Mouse (Mus musculus) c-Kit-positive CD71-positive TER-119-negative erythroid progenitor cells, embryonic 14.5 days (primary cell): ENCODE measurements around the gene Atp6v1f.

Experiments
- DNase-seq: peaks from one replicate; pipeline ENCODE4 v3.0.0-alpha.2; 2013; ENCODE audit warnings: low read depth

Gene Atp6v1f

DNA sequence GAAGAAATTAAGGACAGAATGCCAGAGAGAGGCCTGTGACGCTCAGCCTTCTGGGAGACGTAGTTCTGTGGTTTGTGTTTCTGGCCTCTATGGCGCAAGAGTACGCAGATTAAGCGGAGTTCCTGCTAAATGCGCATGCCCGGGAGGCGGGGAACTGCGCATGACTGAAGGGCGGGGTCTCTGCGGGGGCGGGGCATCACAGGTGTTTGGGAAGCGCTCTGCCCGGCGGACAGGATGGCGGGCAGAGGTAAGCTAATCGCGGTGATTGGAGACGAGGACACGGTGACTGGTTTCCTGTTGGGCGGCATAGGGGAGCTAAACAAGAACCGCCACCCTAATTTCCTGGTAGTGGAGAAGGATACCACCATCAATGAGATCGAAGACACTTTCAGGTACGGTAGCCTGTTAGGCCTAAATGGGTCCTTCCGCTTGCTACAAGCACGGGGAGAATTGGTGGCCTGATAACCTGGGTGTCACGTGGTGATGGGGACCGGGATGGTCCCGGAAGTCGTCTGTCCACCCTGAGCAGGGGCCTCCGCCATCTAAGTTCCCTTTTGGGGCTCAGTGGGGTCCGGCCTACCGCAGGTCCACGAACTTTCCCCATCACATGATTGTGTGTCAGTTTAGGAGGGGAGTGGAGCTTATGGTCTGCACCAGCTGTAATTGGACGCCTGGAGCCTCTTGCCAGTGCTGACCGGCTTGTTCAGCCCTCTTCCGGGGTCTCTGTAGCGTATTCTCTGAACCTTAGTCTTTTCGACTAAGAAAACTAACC lies at the start of gene Atp6v1f:
TSS of gene Atp6v1f (plus strand) at position 136 of the 772 bp plus-strand sequence.
- DNase-seq, result peak; percentile 89

DNA sequence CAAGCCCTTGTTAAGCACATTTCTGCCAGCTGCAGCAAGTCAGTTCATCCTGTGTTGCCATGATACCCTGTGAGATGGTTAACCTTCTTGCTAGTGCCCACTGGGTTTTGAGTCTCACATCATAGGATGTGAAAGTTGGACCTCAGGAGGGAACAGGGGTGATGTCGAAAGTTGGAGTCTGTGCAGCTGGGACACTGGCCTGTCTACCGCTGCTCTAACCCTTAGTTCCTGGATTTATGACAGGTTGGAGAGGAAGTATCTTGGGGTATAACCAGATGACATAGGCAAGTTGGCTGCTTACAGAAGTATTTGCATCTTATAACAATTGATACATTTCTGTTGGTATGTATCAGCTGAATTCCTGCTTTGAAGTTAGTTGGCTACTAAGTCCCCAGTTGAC lies 46.9 kb upstream of the Atp6v1f start:
- DNase-seq, result no peak

DNA sequence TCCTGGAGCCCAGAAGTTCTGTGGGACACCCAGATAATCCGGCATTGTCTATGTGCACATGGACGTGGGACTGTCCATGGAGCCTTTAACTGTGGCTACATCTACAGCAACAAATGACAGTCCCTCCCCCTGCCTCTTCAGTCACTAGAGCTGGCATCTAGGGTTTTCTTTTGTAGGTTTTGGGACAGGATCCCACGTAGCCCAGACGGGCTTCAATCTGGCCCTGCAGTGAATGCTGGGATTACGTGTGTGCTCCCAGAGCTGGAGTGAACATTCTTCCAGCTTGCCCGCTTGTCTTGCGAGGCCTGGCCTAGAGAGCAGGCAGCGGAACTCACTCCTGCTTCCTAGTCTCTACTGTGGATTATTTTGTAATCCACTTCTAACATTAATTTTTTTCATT lies 42.4 kb upstream of the Atp6v1f start:
- no peak for DNase-seq

DNA sequence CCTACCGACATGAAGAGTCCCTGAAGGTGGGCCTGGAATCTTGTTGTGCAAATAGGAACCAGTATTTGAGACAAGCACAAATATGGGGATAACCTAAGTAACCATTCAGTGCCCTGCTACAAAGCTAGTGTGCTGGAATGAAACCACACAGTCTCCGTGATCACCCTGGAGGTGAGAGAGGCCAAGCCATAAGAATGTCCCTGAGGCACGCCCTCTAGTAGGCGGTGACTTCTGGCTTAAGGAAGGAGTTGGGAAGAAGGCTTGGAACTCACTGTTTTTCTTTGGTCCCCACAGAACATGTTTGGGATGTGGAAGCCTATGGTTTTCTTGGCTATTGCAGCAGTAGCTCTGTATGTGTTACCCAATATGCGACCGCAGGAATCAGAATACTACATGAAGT lies 41.2 kb upstream of the Atp6v1f start:
- DNase-seq, result no peak

DNA sequence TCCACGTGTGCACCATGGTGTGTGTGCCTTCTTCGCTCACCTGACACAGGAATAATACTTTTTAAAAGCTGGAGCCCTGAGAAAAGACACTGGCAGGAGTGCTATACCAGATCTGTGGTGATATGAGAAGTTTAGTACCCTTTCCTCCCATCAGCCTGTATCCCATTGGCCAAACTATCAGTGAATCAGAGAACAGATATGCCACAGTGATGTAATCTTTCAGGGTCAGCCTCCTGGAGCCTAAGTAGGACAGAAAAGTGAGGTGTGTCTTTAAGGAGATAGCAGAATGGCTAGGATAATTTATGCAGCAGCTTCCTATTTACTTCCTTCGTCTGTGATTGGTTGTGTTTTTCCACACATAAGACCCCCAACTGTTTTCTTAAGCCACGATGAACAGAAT lies 39.3 kb upstream of the Atp6v1f start:
- no peak for DNase-seq

DNA sequence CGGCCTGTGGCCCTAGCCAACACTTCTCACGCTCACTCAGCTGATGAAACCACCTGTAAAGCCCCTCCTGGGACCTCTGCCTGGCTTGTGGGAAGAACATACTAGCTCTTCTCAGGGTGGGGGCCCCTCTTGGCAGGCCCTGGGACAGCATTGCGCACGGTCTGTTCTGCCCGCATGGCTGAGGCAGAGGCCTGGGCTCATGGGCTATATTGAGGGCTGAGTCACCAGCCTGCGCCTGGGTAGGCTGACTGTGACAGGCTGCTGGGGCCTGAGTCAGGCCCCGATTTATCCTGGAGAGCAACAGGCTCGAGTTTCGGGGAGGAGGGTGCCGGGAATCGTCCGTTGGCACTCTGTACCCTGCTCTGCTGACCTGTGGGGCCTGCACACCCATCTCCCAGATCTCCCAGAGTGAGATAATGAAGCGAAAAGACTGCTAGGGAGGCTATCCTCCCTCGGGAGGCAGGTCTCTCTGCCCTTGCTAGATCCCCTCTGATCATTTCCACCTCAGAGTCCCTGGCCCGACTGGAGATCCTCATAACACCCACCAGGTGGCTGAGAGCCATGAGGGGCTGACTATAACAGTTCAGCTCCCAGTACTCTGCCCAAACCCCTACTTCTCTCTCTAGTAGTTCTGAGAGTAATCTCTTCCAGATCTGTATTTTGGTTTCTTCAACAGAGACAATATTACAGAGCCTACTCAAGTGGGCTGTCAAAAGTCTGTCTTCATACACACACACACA lies 36.7 kb upstream of the Atp6v1f start:
- no peak for DNase-seq

DNA sequence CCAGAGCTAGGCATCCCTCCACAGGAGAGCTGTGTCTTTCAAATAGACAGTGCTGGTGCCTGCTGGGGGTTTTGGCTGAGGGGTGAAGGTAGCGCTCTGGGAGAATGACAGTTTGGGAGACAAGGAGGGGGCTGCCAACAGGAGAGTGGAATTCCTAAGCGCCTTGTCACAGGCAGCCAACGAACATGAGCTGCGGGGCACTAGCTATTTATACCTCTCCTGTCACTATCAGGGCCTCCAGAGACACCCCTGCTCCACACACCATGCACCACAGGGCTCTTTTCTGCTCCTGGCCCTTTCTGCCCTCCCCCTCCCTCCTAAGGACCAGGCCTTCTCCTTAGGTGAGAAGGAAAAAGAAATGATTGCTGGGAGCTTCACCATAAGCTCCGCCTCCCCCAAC lies 36.0 kb upstream of the Atp6v1f start:
- DNase-seq, result no peak

DNA sequence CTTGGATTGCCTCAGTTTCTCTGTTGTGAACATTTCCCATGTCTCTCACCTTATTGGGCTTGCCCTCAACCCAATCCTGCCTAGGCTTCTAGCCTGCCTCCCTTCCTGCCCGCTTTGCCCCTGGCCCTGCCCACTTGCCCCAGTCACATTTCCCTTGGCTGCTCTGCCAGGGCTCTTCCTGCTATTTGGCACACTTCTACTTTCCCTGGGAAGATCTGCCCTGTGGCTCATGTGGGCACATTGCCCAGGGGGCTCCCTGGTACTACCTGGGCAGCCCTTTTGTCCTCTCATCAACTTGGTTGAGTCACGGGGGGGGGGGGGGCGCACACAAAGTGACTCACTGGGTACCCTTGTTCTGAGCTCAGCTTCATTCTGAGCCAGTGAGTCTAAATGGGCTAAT lies 35.4 kb upstream of the Atp6v1f start:
- no peak for DNase-seq

DNA sequence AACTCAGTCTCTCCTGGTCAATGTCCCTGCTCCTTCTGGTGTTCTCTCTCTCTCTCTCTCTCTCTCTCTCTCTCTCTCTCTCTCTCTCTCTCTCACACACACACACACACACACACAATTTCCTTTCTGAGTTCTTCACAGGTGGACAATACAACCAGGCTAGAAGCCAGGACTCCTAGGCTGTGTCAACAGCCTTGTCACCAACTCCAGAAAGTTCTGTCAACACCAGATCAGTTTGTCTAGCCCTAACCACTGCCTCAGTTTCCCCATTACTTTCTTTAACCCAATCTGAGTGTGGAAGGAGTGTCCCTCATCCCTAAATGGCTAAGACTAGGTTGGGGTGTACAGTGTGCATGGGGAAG lies 34.9 kb upstream of the Atp6v1f start:
- DNase-seq, result no peak

DNA sequence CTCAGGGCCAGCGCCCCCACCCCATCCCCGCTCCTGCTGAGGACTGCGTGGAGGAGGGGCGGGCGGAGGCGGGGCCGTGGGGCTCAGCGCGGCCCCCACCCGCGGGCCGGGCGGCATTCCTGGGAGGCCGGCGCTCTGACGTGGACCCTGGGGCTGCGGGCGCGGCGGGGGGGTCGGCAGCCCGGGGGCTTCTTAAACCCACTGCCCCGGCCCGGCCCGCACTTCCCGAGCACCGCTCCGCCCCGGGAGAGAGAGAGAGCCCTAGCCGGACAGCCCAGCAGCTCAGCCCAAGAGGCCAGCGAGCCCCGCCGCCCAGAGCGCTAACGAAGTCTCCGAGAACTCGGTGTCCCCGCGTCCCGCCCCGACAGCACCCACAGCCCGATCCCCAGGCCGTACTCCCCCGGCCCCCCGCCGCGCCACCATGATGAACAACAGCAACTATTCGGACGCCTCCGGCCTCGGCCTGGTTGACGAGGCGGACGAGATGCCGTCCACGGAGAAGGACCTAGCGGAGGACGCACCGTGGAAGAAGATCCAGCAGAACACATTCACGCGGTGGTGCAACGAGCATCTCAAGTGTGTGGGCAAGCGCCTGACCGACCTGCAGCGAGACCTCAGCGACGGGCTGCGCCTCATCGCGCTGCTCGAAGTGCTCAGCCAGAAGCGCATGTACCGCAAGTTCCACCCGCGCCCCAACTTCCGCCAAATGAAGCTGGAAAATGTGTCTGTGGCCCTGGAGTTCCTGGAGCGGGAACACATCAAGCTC lies 34.3 kb upstream of the Atp6v1f start, which contains the start of gene Flnc:
TSS of gene Flnc (plus strand) at position 219 of the 766 bp plus-strand sequence.
- DNase-seq, result no peak

DNA sequence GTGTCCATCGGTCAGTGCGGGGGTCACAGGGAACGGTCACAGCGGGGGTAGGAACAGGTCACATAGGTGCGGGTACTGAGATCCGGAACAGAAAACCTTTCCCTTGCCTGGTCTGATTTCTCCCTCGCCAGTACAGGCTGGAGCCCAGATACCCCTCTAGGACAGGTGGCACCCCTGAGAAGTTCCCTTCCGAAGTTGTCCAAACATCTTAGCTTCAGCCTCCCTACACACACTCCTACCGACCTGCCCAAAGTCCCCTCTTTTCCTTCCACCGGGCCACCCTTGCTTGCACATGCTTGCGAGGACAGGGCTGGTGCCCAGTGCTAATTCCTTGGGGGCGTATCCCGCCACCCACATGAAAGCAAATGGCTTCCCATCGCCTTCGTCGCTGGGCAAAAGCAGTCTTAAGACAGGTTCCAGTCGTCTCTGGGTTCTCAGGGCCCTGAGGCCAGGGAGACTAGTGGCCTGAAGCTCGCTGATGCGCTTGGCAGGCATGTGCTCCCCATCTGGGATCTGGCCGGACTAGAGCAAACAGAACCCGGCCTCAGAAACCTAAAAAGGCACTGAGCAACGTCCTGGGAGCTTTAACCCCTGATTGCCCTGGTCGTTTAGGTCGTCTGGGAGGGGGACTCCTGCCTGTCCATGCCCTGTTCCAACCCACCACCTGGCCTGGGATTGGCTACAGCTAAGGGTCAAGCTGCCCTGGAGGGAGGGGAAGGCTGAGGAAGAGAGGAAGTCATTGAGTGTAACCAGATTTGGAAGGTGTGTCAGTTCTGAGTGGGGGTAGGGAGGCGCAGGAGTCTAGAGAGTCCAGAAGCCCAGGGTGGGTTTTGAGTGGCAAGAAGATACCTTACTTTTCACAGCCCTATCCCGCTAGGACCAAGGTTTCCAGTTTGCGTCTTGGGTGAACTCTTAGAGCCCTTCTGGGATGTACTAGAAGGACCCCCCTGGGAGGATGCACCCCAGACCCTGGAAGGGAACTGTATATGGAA lies 33.4 kb upstream of the Atp6v1f start:
- DNase-seq, result no peak

DNA sequence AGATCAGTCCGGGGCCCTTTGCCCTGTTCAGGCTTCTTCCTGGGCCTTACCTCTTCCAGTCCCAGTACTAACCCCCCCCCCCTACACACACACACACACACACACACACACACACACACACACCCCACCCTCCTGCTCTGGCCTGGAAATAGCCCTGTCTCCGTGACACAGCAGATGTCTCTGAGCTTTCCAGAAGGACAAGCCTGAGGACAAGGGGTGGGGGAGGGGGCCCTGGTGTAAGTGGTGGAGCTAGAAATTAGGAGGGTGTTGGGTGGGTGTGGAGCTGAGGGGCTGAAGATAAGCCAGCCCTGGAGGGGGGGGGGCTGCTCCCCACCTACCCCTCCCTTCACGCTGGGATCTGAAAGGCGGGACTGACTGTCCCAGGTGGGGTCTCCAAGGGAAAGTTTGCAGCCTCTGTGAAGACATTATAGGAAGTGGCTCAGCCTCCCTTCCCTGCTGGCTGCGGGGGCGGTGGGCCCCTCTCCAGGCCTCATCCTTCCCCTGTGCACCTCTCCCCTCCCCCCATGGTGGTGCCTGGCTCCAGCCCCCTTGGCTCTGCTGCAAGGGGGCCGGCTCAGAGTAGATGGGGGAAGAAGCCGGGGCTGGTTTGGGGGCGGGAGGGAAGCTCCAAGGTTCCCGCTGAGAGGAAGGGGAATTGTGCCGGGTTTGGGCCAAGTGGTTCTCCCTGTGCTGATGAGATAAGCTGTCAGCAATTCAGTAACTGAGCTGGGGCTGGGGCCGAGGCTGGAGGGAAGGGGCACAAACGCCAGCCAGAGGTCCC lies 32.4 kb upstream of the Atp6v1f start:
- no peak for DNase-seq

DNA sequence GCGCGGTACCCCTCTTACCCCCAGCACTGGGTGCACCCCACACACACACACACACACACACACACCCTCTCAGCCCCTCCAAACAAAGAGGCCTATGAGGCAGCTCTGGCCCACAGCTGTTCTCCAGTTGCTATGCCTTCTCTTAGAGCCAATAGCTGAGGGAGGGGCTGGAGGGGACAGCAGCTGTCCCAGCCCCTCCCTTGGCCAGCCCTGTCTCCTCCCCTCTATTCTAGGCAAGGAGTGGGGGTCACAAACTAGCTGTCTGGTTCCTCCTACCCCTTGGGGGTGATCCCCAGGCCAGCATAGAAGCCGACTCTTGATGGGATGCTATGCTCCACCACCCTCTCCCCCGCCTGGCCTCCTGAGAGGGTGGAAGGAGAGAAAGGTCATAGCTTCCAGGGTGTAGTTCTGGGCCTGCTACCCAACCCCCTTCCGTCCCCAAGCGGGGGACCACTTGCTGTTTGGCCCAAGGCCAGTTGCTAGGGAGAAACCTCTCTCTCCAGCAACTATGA lies 31.5 kb upstream of the Atp6v1f start:
- DNase-seq, result no peak

DNA sequence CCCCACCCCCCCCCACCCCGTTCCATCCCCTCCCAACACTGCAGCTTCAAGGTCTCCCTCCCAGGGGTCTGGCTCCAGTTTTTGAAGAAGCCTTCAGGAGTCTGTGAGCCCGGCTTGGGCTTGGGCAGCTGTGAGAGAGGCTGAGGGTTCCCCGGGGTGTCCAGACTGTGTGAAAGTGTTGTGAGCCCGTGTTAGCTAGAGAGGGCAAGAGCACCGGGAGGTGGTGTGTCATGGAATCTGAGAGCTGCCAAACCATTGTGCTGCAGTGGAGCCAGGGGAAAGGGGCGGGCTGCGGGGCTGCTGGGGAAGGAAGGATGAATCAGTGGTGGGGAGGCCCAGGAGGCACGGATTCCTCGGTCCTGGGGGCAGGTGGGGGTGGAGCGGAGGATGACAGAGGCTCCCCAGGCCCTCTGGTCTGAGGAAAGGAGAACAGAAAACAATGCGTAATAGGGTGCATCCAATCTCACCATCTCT lies 31.0 kb upstream of the Atp6v1f start:
- no peak for DNase-seq

DNA sequence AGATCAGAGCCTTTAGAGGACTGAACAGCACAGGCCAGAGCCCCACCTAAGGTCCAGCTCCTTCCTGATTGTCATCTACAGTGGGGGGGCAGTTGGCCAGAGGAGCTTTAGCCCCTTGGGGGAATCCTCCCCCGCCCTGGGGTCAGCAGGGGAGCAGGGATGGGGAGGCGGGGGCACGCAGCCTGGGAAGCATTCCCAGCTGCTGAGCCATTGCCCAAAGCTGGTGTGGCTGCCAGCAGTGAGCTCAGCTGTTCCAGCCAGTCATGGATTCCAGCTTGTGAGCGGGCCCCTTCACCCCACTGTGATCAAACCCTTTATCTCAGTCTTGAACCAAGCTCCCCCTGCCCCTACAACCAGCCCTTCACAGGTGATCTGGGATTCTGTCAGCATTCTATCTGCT lies 28.3 kb upstream of the Atp6v1f start:
- DNase-seq, result no peak

DNA sequence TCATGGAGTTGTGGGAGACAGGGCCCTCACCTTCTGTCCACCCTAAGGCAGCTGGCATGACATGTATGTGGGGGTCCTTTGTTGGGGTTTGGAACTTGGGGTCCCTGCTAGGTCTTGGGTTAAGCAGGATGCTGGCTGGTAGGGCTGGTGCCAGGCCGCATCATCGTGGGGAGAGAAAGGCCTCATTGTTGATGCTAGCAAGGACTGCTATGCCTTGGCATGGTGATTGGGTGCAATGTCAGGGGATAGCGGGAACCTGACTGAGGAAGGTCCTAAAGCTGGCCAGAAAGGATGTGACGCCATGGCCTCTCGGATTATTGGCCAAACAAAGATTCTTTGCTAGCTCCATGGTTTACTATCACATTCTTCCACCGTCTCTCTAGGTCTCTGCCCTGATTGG lies 27.7 kb upstream of the Atp6v1f start:
- no peak for DNase-seq

DNA sequence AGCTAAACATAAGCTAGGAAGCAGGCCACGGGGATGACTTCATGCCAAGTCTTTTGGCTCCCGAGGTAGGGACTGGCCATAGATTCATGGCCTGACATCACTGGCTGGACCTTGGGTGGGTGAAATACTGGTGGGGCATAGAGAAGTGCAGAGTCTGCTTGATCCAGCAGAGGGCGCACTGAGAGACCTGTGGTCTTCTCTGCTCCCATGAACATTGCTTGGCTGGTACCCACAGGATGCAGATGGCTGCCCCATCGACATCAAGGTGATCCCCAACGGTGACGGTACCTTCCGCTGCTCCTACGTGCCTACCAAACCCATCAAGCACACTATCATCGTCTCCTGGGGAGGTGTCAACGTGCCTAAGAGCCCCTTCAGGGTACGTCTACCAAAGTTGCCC lies 22.7 kb upstream of the Atp6v1f start:
- peak; percentile 16 for DNase-seq

DNA sequence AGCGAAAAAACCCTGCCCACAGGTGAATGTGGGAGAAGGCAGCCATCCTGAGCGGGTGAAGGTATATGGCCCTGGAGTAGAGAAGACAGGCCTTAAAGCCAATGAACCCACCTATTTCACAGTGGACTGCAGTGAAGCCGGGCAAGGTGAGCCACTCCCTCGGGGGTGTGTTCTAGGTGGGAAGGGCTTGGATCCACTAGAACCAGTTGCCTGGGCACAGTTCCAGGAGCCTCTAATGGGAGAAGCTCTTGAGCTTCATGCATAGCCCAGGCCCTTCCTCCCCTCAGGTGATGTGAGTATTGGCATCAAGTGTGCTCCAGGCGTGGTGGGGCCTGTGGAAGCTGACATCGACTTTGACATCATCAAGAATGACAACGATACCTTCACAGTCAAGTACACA lies 22.2 kb upstream of the Atp6v1f start:
- DNase-seq, result no peak

DNA sequence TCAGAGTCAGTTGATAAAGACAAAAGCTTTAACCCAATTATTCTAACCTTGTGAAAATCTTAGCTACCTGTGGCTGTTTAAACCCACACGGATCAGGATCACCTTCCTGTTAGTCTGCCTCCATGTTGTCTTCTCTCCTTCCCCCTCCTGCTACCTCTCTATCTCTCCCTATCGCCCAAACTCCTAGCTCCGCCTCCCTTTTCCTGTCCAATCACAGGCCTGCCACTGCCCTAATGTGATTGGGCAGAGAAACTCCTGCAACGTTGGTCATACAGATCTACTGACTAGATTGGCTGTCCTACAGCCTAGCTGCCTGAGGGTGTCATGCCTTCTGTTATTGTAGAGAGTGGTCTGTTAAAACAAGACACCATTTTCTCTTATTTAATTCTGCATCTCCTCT lies 17.7 kb upstream of the Atp6v1f start:
- DNase-seq, result no peak

DNA sequence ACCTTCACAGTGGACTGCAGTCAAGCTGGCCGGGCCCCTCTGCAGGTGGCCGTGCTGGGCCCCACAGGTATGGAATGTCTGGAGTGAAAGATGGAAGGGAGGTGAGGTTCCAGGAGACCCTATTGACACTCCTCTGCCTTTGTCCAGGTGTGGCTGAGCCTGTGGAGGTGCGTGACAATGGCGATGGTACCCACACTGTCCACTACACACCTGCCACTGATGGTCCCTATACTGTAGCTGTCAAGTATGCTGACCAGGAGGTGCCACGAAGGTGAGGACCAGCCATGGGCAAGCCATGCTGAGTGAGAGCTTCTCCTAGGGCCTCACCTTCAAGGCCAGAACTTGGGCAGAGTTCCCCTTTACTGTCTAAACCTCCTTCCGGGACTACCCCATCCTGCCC lies 16.9 kb upstream of the Atp6v1f start:
- no peak for DNase-seq

DNA sequence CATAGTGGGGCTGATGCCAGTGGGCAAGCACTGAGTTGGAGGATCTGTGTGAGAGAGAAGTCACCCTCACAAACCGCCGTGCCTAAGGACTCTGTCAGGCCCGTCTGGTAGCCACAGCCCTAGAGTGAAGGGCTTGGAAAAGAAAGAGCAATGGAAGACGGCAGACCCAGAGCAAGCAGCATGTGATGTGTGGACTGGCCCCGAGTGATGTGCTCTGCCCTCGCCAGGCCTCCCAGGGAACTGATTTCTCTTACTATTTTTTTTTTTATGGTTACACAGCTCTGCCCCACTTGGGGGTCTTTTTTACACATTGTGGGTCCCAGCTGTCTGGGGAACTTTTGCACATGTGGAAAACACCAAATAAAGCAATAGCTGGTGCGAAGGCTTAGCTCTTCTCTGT lies 6.0 kb upstream of the Atp6v1f start:
- DNase-seq, result no peak
